Mouse (Mus musculus) lung, postnatal 36 days (tissue): ENCODE measurements at regions not wholly inside any gene's neighbourhood (a gene's known extent, or its start where the extent isn't known, plus 50 kb on each side); places are given as distances from the start of the nearest gene placed in this dataset.
"Not testable (repeated sequence)": the region's sequence is repeated elsewhere in the genome, so short reads cannot be mapped to it uniquely, and the experiment has no call there.

Experiments used
- DNase-seq: peaks from one replicate; pipeline ENCODE4 v3.0.0; 2022; ENCODE audit warnings: mixed read lengths

- DNase-seq, result no peak
These were observed 149.4 kb upstream of the Gm10306 start for GRCm38 (mm10) chr4:94406922-94407321.

- DNase-seq, result no peak
These were observed 148.8 kb upstream of the Gm10306 start for GRCm38 (mm10) chr4:94407503-94407902.

- no peak for DNase-seq
These were observed 143.7 kb upstream of the Gm10306 start for GRCm38 (mm10) chr4:94412661-94413060.

- not testable (repeated sequence) for DNase-seq
These were observed 130.8 kb upstream of the Gm10306 start for GRCm38 (mm10) chr4:94425525-94425924.

GRCm38 (mm10) chr4:94427581-94427980 lies 128.8 kb upstream of the Gm10306 start:
- DNase-seq, result no peak

- DNase-seq, result peak; percentile 21
These were observed 124.3 kb upstream of the Gm10306 start for GRCm38 (mm10) chr4:94432005-94432404.

GRCm38 (mm10) chr4:94437717-94438435 lies 118.5 kb upstream of the Gm10306 start:
- peak; percentile 1 for DNase-seq

- DNase-seq, result no peak
These were observed 117.0 kb upstream of the Gm10306 start for GRCm38 (mm10) chr4:94439159-94439836.

- DNase-seq, result no peak
These were observed 109.7 kb upstream of the Gm10306 start for GRCm38 (mm10) chr4:94446604-94447003.
